ENCODE assay signal across 21 mouse cellular contexts in the genomic region with DNA sequence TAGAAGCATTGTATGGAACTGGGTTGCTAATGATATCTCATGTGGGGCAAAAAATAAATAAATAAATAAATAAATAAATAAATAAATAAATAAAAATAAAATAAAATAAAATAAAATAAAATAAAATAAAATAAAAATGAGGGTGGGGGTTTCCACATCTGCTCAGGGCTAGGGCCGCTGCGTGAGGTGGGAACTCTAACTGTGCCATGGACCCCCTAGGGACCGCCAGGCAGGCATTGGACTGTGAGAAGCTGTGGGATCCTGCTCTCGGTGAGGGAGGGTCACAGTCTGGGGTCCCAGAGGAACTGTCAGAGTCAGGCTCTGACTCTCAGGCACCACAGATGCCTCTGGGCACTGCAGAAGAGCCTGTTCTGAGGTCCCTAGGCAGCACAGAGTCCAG.
DNase-seq lines count a peak whose midpoint lies in the region; ATAC-seq and TF ChIP-seq lines count a peak whose summit lies in the region.
"Had no signal": no experiment of that assay in that cellular context is flagged by ENCODE, and none has a peak within 500 bp of the region (broad histone marks: within the 10 kb centered on the region; RNA-seq: fewer than 3 reads in every experiment).

No protein-coding gene starts in this region.

- no peak overlapping the region for H3K4me2 ChIP-seq in heart, embryonic 12.5 days
- H3K4me2 ChIP-seq in neural tube, embryonic 11.5 days (ENCODE audit: low read depth), result no peak overlapping the region
- no peak overlapping the region for H3K4me2 ChIP-seq in neural tube, embryonic 15.5 days

- 71% methylated on average over 4 of the region's 4 CpGs for WGBS in heart, embryonic 12.5 days
- 84% methylated on average over 4 of the region's 4 CpGs for WGBS in heart, adult 2 months
- WGBS in neural tube, embryonic 11.5 days, result 85% methylated on average over 4 of the region's 4 CpGs
- 85% methylated on average over 4 of the region's 4 CpGs for WGBS in neural tube, embryonic 15.5 days

- TF ChIP-seq CTCF in heart, adult 2 months (IDR thresholded peaks at IDR 0.05), result no peak

- no peaks in the 10 kb centered on the region for H3K4me1 ChIP-seq in heart, embryonic 12.5 days (replicated peaks)
- no peaks in the 10 kb centered on the region for H3K4me1 ChIP-seq in heart, adult 2 months (ENCODE audit: control insufficient read depth, insufficient read depth, low read length)
- no peaks in the 10 kb centered on the region for H3K4me1 ChIP-seq in neural tube, embryonic 11.5 days (ENCODE audit: control insufficient read depth, insufficient read depth, low read length)
- no peaks in the 10 kb centered on the region for H3K4me1 ChIP-seq in neural tube, embryonic 15.5 days
- H3K4me1 ChIP-seq: heart, embryonic 10.5 days had no signal

- no peak overlapping the region for H3K27ac ChIP-seq in heart, embryonic 12.5 days (ENCODE audit: poor library complexity, severe bottlenecking)
- H3K27ac ChIP-seq in heart, adult 2 months, result no peak overlapping the region
- H3K27ac ChIP-seq in neural tube, embryonic 11.5 days (ENCODE audit: low read depth, low read length), result no peak overlapping the region
- no peak overlapping the region for H3K27ac ChIP-seq in neural tube, embryonic 15.5 days (replicated peaks)
- H3K27ac ChIP-seq: heart, embryonic 10.5 days had no signal

- 0 out of 2 replicates have a peak, but pooled peaks have one; percentile 33 for ATAC-seq in heart, embryonic 12.5 days (ENCODE audit: insufficient number of reproducible peaks, low FRiP score)
- 0 out of 2 replicates have a peak, but pooled peaks have one; percentile 43 for ATAC-seq in neural tube, embryonic 11.5 days (ENCODE audit: insufficient read depth, low FRiP score, low TSS enrichment)
- ATAC-seq in neural tube, embryonic 15.5 days (ENCODE audit: low FRiP score), result no peak
- ATAC-seq: intestine, embryonic 16.5 days; Patski had no signal

- H3K9me3 ChIP-seq in heart, embryonic 12.5 days (replicated peaks), result no peaks in the 10 kb centered on the region
- no peaks in the 10 kb centered on the region for H3K9me3 ChIP-seq in neural tube, embryonic 11.5 days (ENCODE audit: control insufficient read depth, low read length)
- H3K9me3 ChIP-seq in neural tube, embryonic 15.5 days (replicated peaks), result no peaks in the 10 kb centered on the region
- H3K9me3 ChIP-seq: G1E; heart, embryonic 10.5 days had no signal

- no peak overlapping the region for H3K9ac ChIP-seq in heart, embryonic 12.5 days
- no peak overlapping the region for H3K9ac ChIP-seq in heart, adult 2 months (ENCODE audit: low read depth, low read length)
- H3K9ac ChIP-seq in neural tube, embryonic 11.5 days (ENCODE audit: low read length), result no peak overlapping the region
- H3K9ac ChIP-seq in neural tube, embryonic 15.5 days (replicated peaks), result no peak overlapping the region

- H3K4me3 ChIP-seq in heart, embryonic 12.5 days, result no peak overlapping the region
- H3K4me3 ChIP-seq in heart, adult 2 months, result no peak overlapping the region
- H3K4me3 ChIP-seq in neural tube, embryonic 11.5 days (ENCODE audit: low read depth, low read length), result no peak overlapping the region
- no peak overlapping the region for H3K4me3 ChIP-seq in neural tube, embryonic 15.5 days (replicated peaks)
- H3K4me3 ChIP-seq: heart, embryonic 10.5 days; myocyte had no signal

- DNase-seq in heart, adult 2 months, result no peak
- DNase-seq in left cerebral cortex, postnatal 4 days, result peak; percentile 1
- no peak for DNase-seq in left cerebral cortex, adult 9 months (ENCODE audit: low spot score in 2 of 2)
- no peak for DNase-seq in neural tube, embryonic 11.5 days (ENCODE audit: low spot score)
- DNase-seq in spleen, postnatal 10 days (ENCODE audit: low spot score in 2 of 2), result no peak
- DNase-seq: adrenal gland, postnatal 36 days; B cell, adult 2 months; cerebellum, adult 9-10 months; kidney, adult 9 months; kidney, postnatal 25 days; lung, postnatal 4 days; right cerebral cortex, postnatal 14 days; thymus, postnatal 14 days had no signal

- H3K36me3 ChIP-seq in heart, embryonic 12.5 days, result no peaks in the 10 kb centered on the region
- H3K36me3 ChIP-seq in heart, adult 2 months (ENCODE audit: control insufficient read depth, insufficient read depth, low read length), result no peaks in the 10 kb centered on the region
- H3K36me3 ChIP-seq in neural tube, embryonic 11.5 days (ENCODE audit: control insufficient read depth, insufficient read depth, low read length), result no peaks in the 10 kb centered on the region
- H3K36me3 ChIP-seq in neural tube, embryonic 15.5 days, result no peaks in the 10 kb centered on the region
- H3K36me3 ChIP-seq: G1E; heart, embryonic 10.5 days had no signal

- no peak for TF ChIP-seq EP300 in heart, adult 2 months (IDR thresholded peaks at IDR 0.05; ENCODE audit: insufficient read depth, low read depth, low read length)

- intact Hi-C loops in heart, adult 2 months (cut with DNase I), result no loop called here
- intact Hi-C loops in left cerebral cortex, postnatal 4 days (cut with DNase I), result no loop called here

- TF ChIP-seq POLR2A in heart, adult 2 months (IDR thresholded peaks at IDR 0.05; ENCODE audit: insufficient read depth, low read depth, low read length), result no peak

- no peaks in the 10 kb centered on the region for H3K79me2 ChIP-seq in heart, adult 2 months (replicated peaks; ENCODE audit: control insufficient read depth, insufficient read depth, low read length)

- no peaks in the 10 kb centered on the region for H3K27me3 ChIP-seq in heart, embryonic 12.5 days (replicated peaks)
- no peaks in the 10 kb centered on the region for H3K27me3 ChIP-seq in heart, adult 2 months (ENCODE audit: control insufficient read depth, insufficient read depth, low read length)
- no peaks in the 10 kb centered on the region for H3K27me3 ChIP-seq in neural tube, embryonic 11.5 days (ENCODE audit: control insufficient read depth, insufficient read depth, low read length)
- no peaks in the 10 kb centered on the region for H3K27me3 ChIP-seq in neural tube, embryonic 15.5 days (replicated peaks)
- H3K27me3 ChIP-seq: CH12.LX, Patski had no signal
